Mouse (Mus musculus): ENCODE data around the gene Agr3.

GRCm38 (mm10) chr12:35981732-35982360, 56.4 kb downstream of the Agr3 start:
- TF ChIP-seq POLR2A (IDR thresholded peaks at IDR 0.05; ENCODE audit: low read depth, low read length) (no peak), SMC3 (IDR thresholded peaks at IDR 0.05; ENCODE audit: low read depth, low read length) (no peak), CTCF (conservative IDR thresholded peaks at IDR 0.05 in 1 of 2, IDR thresholded peaks at IDR 0.05 in 1 of 2; ENCODE audit: low read depth in 2 of 2, low read length in 2 of 2) (no peak), E2F4 (IDR thresholded peaks at IDR 0.05; ENCODE audit: insufficient replicate concordance, low read depth, low read length) (no peak), ZKSCAN1 (IDR thresholded peaks at IDR 0.05; ENCODE audit: borderline replicate concordance, low read depth, low read length) (no peak), PAX5 (IDR thresholded peaks at IDR 0.05; ENCODE audit: low read length) (no peak), MYC (IDR thresholded peaks at IDR 0.05; ENCODE audit: low read depth, low read length) (no peak), CHD1 (IDR thresholded peaks at IDR 0.05; ENCODE audit: low read depth, low read length) (no peak)

Data from CH12.LX (cell line).